Mouse (Mus musculus) forebrain, embryonic 11.5 days (tissue): ENCODE results near the gene Ampd3. TPM values are rescaled to one million over a fixed set of nuclear protein-coding genes. Genes with fewer than 3 reads are reported as not detected.

Experiments
- ATAC-seq: fragments of 200-750 bp; cut with Nextera tagmentation; replicated peaks from 2 replicates; pipeline ENCODE4 v1.8.0; 2017; ENCODE audit warnings: moderate TSS enrichment; ENCODE audit not compliant: low FRiP score
- DNase-seq: peaks from one replicate; pipeline ENCODE4 v3.0.0-alpha.2; 2017; ENCODE audit warnings: low spot score
- H3K27ac ChIP-seq: fragments of 300-500 bp; sonication (generic); 2 replicates; pipeline ENCODE4 v1.5.1; 2014; ENCODE audit warnings: low read depth, low read length
- H3K27me3 ChIP-seq: fragments of 300-500 bp; sonication (generic); 2 replicates; pipeline ENCODE4 v1.6.1; 2014; ENCODE audit warnings: mild to moderate bottlenecking, low read length, mixed read lengths; ENCODE audit not compliant: control insufficient read depth, insufficient read depth
- H3K36me3 ChIP-seq: fragments of 300-500 bp; sonication (generic); 2 replicates; pipeline ENCODE4 v1.6.1; 2014; ENCODE audit warnings: mild to moderate bottlenecking, low read length, moderate library complexity, mixed read lengths; ENCODE audit not compliant: control insufficient read depth, insufficient read depth
- H3K4me1 ChIP-seq: fragments of 300-500 bp; sonication (generic); replicated peaks from 2 replicates; pipeline ENCODE4 v1.6.1; 2014; ENCODE audit warnings: low read length, mixed read lengths; ENCODE audit not compliant: control insufficient read depth, insufficient read depth
- H3K4me2 ChIP-seq: fragments of 300-500 bp; sonication (generic); 2 replicates; pipeline ENCODE4 v1.6.1; 2014; ENCODE audit warnings: low read depth, mild to moderate bottlenecking, low read length, moderate library complexity, mixed read lengths; ENCODE audit not compliant: severe bottlenecking
- H3K4me3 ChIP-seq: fragments of 300-500 bp; sonication (generic); 2 replicates; pipeline ENCODE4 v1.5.1; 2014; ENCODE audit warnings: low read depth, low read length
- H3K9ac ChIP-seq: fragments of 300-500 bp; sonication (generic); 2 replicates; pipeline ENCODE4 v1.6.1; 2014; ENCODE audit warnings: low read length
- H3K9me3 ChIP-seq: fragments of 300-500 bp; sonication (generic); 2 replicates; pipeline ENCODE4 v1.6.1; 2016; ENCODE audit warnings: low read length, mixed read lengths; ENCODE audit not compliant: control insufficient read depth
- WGBS: fragments of 180-500 bp; shearing (Covaris S2); extraction: QIAGEN DNeasy Blood & Tissue Kit; methylation state at CpG from one replicate; pipeline ENCODE4 v1.1.7; 2014; 5-methylcytosine and 5-hydroxymethylcytosine counted together
- polyA plus RNA-seq: library from polyadenylated mRNA; unstranded; fragments of >200 nt; fragmentation: Nextera tagmentation; extraction: Ambion mirVana; gene quantifications from 2 replicates; pipeline ENCODE4 v1.2.1, GENCODE M21; 2014

Ampd3 gene
- polyA plus RNA-seq, 1 experiment from 2014 or later, result 1.9 TPM

DNA sequence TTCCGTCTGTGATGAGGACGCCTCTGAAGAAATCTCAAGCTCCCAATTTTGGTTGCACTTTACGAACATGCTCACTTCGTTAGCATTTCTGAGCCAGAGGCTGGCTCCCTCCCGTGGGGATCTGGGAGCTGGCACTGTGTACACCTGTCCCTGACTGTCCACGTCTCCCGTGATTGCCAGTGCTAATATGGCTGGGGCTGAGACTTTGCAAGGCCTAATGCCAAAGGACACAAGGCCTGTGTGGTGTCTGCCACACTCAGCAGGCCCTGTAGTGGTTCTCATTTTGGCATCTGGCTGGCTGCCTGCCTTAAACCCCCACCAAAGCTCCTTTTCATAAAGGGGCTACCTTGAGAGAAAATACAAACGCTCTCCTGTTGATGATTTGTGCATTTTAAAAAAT is 43.0 kb downstream of the Ampd3 start:
- H3K27me3 ChIP-seq, result no peaks in the 10 kb centered on the region
- H3K4me2 ChIP-seq, result no peak overlapping the region
- H3K9ac ChIP-seq, result no peak overlapping the region
- H3K27ac ChIP-seq, result no peak overlapping the region
- H3K9me3 ChIP-seq, result no peaks in the 10 kb centered on the region
- H3K4me1 ChIP-seq, result no peaks in the 10 kb centered on the region
- 88% methylated on average over 8 of the region's 8 CpGs for WGBS
- ATAC-seq (no peak), DNase-seq (no peak)
- no peak overlapping the region for H3K4me3 ChIP-seq
- no peaks in the 10 kb centered on the region for H3K36me3 ChIP-seq

- H3K9ac ChIP-seq, result no peak overlapping the region
- ATAC-seq (no peak), DNase-seq (no peak)
- H3K9me3 ChIP-seq, result no peaks in the 10 kb centered on the region
- WGBS, result 85% methylated on average over 5 of the region's 5 CpGs
- H3K4me3 ChIP-seq, result no peak overlapping the region
- no peaks in the 10 kb centered on the region for H3K4me1 ChIP-seq
- no peak overlapping the region for H3K27ac ChIP-seq
- no peak overlapping the region for H3K4me2 ChIP-seq
- H3K36me3 ChIP-seq, result no peaks in the 10 kb centered on the region
- no peaks in the 10 kb centered on the region for H3K27me3 ChIP-seq
Measured at GRCm38 (mm10) chr7:110811529-110811928, 43.5 kb downstream of the Ampd3 start.

DNA sequence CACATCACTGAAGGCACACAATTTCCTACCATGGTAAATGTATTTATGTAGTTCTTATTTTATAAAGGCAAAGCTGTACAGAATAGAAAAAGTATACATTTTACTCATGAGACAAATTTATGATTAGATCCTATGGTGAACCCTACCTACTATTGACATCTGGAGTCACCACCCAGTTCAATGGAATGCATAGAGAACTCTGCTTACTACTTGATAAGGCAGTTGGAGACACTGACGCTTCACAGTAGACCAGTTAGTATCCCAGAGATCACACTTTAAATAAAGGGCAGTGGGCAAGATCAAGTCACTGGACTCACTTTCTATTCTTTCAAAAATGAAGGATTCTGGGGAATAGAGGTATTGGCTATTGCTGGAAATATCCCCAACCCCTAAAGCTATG is 46.0 kb downstream of the Ampd3 start:
- WGBS, result 77% methylated on average over 1 of the region's 1 CpGs
- Histone ChIP-seq H3K36me3 (no peaks in the 10 kb centered on the region), H3K27ac (no peak overlapping the region), H3K9me3 (no peaks in the 10 kb centered on the region), H3K27me3 (no peaks in the 10 kb centered on the region), H3K4me3 (no peak overlapping the region), H3K4me2 (no peak overlapping the region), H3K9ac (no peak overlapping the region), H3K4me1 (no peaks in the 10 kb centered on the region)
- ATAC-seq (no peak), DNase-seq (no peak)

DNA sequence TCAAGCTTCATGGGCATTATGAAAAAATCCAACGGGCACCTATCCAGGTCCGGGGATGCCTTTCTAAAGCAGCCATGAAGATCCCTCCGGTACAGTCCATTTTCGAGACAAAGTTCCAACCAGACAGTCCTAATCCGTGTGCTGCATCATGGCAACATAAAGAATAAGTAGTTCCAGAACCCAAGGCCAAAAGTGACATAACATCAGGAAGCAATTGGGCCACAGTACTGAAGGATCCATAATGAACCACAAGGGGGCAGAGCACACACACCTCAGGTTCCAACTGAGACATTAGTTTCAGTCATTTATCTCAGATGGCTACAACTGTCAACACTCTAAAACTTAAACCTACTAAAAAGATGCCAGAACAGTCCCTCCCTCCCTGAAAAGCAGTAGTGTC is 48.0 kb downstream of the Ampd3 start:
- Histone ChIP-seq H3K27ac (no peak overlapping the region), H3K4me2 (no peak overlapping the region), H3K9ac (no peak overlapping the region), H3K4me1 (no peaks in the 10 kb centered on the region), H3K36me3 (no peaks in the 10 kb centered on the region), H3K9me3 (no peaks in the 10 kb centered on the region), H3K4me3 (no peak overlapping the region), H3K27me3 (no peaks in the 10 kb centered on the region)
- WGBS, result 73% methylated on average over 5 of the region's 5 CpGs
- DNase-seq, result peak; percentile 63
- 0 out of 2 replicates have a peak, but pooled peaks have one; percentile 10 for ATAC-seq

DNA sequence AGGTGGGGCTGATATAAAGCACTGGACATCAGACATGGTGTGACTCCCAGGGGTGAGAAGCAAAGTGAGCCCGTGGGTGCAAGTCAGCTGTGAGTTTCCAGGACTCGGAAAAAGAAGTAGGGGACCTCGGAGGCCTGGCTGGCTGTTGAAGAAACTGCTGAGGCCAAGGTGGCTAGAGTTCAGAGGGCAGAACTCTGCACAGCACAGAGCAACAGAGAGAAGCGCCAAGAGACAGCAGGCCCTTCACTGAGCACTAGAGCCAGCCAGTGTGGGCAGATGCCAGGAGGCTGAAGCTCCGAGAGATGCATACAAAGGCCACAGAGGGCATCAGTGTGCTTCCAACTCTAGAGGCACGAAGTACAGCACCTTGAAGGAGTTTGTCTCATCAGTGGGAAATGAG is 50.2 kb downstream of the Ampd3 start:
- no peaks in the 10 kb centered on the region for H3K4me1 ChIP-seq
- no peak overlapping the region for H3K4me3 ChIP-seq
- WGBS, result 88% methylated on average over 6 of the region's 6 CpGs
- ATAC-seq (no peak), DNase-seq (no peak)
- H3K27me3 ChIP-seq, result no peaks in the 10 kb centered on the region
- no peak overlapping the region for H3K9ac ChIP-seq
- no peak overlapping the region for H3K27ac ChIP-seq
- no peak overlapping the region for H3K4me2 ChIP-seq
- H3K36me3 ChIP-seq, result no peaks in the 10 kb centered on the region
- H3K9me3 ChIP-seq, result no peaks in the 10 kb centered on the region

DNA sequence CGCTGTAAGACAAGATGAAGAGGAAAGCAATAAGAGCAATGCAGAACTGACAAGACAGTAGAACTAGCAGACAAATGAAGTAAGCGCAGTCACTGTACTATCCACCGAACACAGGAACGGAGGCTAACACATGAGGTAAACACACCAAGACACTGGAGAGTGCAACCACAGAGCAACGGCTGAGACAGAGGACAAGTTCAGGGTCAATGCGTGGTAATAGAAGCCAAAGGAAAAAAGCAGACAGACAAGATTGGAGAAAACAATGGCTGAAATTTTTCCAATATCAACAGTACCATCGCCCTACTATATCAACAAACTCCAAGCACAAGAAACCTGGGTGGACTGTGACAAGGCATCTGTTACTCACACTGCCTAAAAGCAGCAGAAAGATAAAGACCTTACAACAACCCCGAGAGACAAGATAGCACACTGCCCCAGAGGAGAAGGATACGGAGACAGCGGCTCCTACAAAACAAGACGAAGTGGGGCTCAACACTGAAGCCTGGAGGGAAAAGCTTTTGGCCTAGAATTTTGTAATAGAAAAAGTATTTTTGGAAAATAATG is 50.9 kb downstream of the Ampd3 start:
- 91% methylated on average over 11 of the region's 11 CpGs for WGBS

DNA sequence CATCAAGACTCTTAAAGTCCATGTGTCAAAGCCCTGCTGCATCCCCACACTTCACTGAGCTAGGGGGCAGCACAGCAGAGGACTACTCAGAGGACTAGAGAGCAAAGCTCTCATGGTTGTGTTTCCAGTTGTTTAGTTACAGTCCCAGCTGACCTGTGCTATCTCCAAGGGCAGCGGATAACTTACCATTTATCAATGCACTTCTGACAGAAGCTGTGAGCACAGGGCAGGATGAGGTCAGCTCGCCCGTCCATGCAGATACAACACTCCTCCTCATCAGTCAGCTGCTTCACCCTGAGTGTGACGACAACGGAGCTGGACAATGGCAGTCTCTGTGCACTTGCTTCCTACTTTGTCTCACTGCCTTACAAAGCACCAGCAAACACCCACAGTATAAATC is 53.1 kb downstream of the Ampd3 start:
- H3K4me3 ChIP-seq, result no peak overlapping the region
- DNase-seq (no peak), ATAC-seq (no peak)
- no peaks in the 10 kb centered on the region for H3K27me3 ChIP-seq
- H3K9me3 ChIP-seq, result no peaks in the 10 kb centered on the region
- 61% methylated on average over 5 of the region's 5 CpGs for WGBS
- peaks cover 3% of the 10 kb centered on the region; the same call in 1 of the 2 replicates for H3K36me3 ChIP-seq
- H3K9ac ChIP-seq, result no peak overlapping the region; the same call in 1 of the 2 replicates
- H3K4me1 ChIP-seq, result no peaks in the 10 kb centered on the region
- no peak overlapping the region for H3K4me2 ChIP-seq
- no peak overlapping the region for H3K27ac ChIP-seq

More for the DNA sequence above, 50.9 kb downstream of the Ampd3 start:
- no peaks in the 10 kb centered on the region for H3K4me1 ChIP-seq
- H3K36me3 ChIP-seq, result no peaks in the 10 kb centered on the region
- no peaks in the 10 kb centered on the region for H3K9me3 ChIP-seq
- no peak overlapping the region for H3K4me3 ChIP-seq
- DNase-seq (no peak), ATAC-seq (no peak)
- H3K27me3 ChIP-seq, result no peaks in the 10 kb centered on the region
- H3K4me2 ChIP-seq, result no peak overlapping the region
- no peak overlapping the region for H3K27ac ChIP-seq
- H3K9ac ChIP-seq, result no peak overlapping the region

DNA sequence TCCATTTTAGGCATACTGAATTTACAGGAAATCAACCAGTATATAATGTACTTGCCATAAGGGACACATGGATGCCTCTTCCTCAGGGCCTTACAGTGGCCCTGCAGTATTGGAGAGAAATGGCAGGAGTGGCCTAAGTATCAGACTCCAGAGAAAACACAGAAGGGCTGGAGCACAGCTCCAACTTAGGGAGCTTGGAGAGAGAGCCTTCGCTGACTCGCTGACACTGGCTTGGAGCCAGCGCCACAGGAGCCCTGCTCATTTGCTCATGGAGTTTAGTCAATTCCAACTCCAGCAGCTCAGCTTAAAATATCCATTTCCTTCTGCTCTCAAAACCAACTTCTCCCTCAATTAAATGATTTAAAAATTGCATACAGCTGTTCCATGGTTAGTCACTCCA is 53.6 kb downstream of the Ampd3 start:
- H3K27ac ChIP-seq, result no peak overlapping the region
- no peaks in the 10 kb centered on the region for H3K27me3 ChIP-seq
- no peaks in the 10 kb centered on the region for H3K9me3 ChIP-seq
- H3K4me3 ChIP-seq, result no peak overlapping the region
- no peak overlapping the region for H3K4me2 ChIP-seq
- WGBS, result 91% methylated on average over 3 of the region's 3 CpGs
- peaks cover 3% of the 10 kb centered on the region; the same call in 1 of the 2 replicates for H3K36me3 ChIP-seq
- DNase-seq, result no peak
- no peaks in the 10 kb centered on the region for H3K4me1 ChIP-seq
- H3K9ac ChIP-seq, result no peak overlapping the region
- no peak for ATAC-seq

GRCm38 (mm10) chr7:110822055-110822454 is 54.0 kb downstream of the Ampd3 start:
- H3K27me3 ChIP-seq, result no peaks in the 10 kb centered on the region

More at GRCm38 (mm10) chr7:110822055-110822454, 54.0 kb downstream of the Ampd3 start:
- H3K4me2 ChIP-seq, result no peak overlapping the region
- ATAC-seq (no peak), DNase-seq (no peak)
- peaks cover 3% of the 10 kb centered on the region for H3K36me3 ChIP-seq
- H3K4me3 ChIP-seq, result no peak overlapping the region
- H3K4me1 ChIP-seq, result no peaks in the 10 kb centered on the region
- no peak overlapping the region for H3K27ac ChIP-seq
- H3K9ac ChIP-seq, result no peak overlapping the region
- 86% methylated on average over 4 of the region's 4 CpGs for WGBS
- no peaks in the 10 kb centered on the region for H3K9me3 ChIP-seq
